Mouse (Mus musculus): Measurements from ENCODE around the gene Cxcl15. TPM values are rescaled to one million over a fixed set of nuclear protein-coding genes. Genes with fewer than 3 reads are reported as not detected.

The Cxcl15 gene
- polyA plus RNA-seq, 1 experiment, result not detected

GRCm38 (mm10) chr5:90763912-90764665, 30.2 kb upstream of the Cxcl15 start:
- no peak overlapping the region for H3K4me3 ChIP-seq (ENCODE audit: insufficient read depth, low read depth, low read length)
- H3K27me3 ChIP-seq (replicated peaks; ENCODE audit: control insufficient read depth, insufficient read depth, low read length), result no peaks in the 10 kb centered on the region
- TF ChIP-seq POLR2A (IDR thresholded peaks at IDR 0.05; ENCODE audit: low read depth, low read length) (no peak), CTCF (conservative IDR thresholded peaks at IDR 0.05; ENCODE audit: insufficient read depth, insufficient read length, low read depth, low read length) (no peak)
- no peak overlapping the region for H3K27ac ChIP-seq (ENCODE audit: insufficient read depth, low read depth, low read length)
- peaks cover 2% of the 10 kb centered on the region; the same call in 1 of the 2 replicates for H3K4me1 ChIP-seq (ENCODE audit: control insufficient read depth, insufficient read depth, low read length)
- DNase-seq, result no peak
- no peaks in the 10 kb centered on the region for H3K36me3 ChIP-seq (ENCODE audit: control insufficient read depth, insufficient read depth, low read length)
- 85% methylated on average over 12 of the region's 12 CpGs for WGBS

GRCm38 (mm10) chr5:90765821-90766606, 28.3 kb upstream of the Cxcl15 start:
- WGBS, result 53% methylated on average over 8 of the region's 8 CpGs
- TF ChIP-seq CTCF (conservative IDR thresholded peaks at IDR 0.05; ENCODE audit: insufficient read depth, insufficient read length, low read depth, low read length), result no peak
- no peak for TF ChIP-seq POLR2A (IDR thresholded peaks at IDR 0.05; ENCODE audit: low read depth, low read length)
- Histone ChIP-seq H3K36me3 (ENCODE audit: control insufficient read depth, insufficient read depth, low read length) (no peaks in the 10 kb centered on the region), H3K27me3 (replicated peaks; ENCODE audit: control insufficient read depth, insufficient read depth, low read length) (no peaks in the 10 kb centered on the region), H3K4me3 (ENCODE audit: insufficient read depth, low read depth, low read length) (no peak overlapping the region), H3K4me1 (ENCODE audit: control insufficient read depth, insufficient read depth, low read length) (no peaks in the 10 kb centered on the region), H3K27ac (ENCODE audit: insufficient read depth, low read depth, low read length) (no peak overlapping the region)
- DNase-seq, result no peak

DNA sequence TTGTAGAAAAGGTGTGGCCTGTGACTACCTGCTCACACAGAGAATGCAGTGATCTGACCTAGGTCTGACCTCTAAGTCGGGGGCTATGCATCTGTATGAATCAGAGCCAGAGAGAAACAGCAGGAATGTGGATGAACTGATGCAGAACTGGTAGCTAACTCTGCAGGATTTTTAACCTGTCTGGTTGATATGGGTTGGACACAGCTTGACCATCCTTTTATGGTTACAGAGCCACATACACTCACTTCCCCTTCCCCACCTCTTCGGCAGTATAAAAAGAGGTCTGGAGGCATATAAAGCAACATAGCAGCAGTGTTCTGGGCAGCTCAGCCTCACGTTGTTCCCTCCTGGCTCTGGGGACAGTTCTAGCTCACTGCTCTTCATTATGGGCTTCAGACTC, 26.1 kb upstream of the Cxcl15 start, which contains the start of gene Ppbp:
TSS of gene Ppbp (plus strand) at position 301 of the 400 bp plus-strand sequence.
- Histone ChIP-seq H3K27me3 (replicated peaks; ENCODE audit: control insufficient read depth, insufficient read depth, low read length) (no peaks in the 10 kb centered on the region), H3K27ac (ENCODE audit: insufficient read depth, low read depth, low read length) (no peak within 1 kb of the TSS), H3K36me3 (ENCODE audit: control insufficient read depth, insufficient read depth, low read length) (no peaks in the 10 kb centered on the region), H3K4me3 (ENCODE audit: insufficient read depth, low read depth, low read length) (no peak within 1 kb of the TSS), H3K4me1 (ENCODE audit: control insufficient read depth, insufficient read depth, low read length) (no peaks in the 10 kb centered on the region)
- 48% methylated on average over 3 of the region's 3 CpGs for WGBS
- DNase-seq, result no peak
- no peak for TF ChIP-seq POLR2A (IDR thresholded peaks at IDR 0.05; ENCODE audit: low read depth, low read length)
- no peak for TF ChIP-seq CTCF (conservative IDR thresholded peaks at IDR 0.05; ENCODE audit: insufficient read depth, insufficient read length, low read depth, low read length)

DNA sequence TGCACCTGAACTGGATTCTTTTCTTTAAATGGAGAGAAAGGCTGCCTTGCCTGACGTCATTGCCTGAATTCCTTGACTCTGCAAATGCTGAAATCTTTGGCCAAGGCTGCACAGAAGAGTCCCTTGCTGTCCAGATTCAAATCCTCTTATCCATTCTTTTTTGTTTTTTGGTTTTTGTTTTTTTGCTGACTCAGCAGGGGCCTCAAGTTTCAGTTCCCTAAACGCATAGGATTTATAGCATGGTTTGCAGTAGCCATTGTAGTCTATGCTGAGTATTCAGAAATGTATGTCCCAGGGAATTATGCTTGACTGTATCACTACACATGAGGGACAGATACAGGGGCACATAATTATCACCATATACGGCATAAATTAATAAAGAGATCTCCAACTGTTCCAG, 23.0 kb upstream of the Cxcl15 start:
- no peak for TF ChIP-seq CTCF (conservative IDR thresholded peaks at IDR 0.05; ENCODE audit: insufficient read depth, insufficient read length, low read depth, low read length)
- no peak for TF ChIP-seq POLR2A (IDR thresholded peaks at IDR 0.05; ENCODE audit: low read depth, low read length)
- DNase-seq, result no peak
- Histone ChIP-seq H3K4me1 (ENCODE audit: control insufficient read depth, insufficient read depth, low read length) (no peaks in the 10 kb centered on the region), H3K27me3 (replicated peaks; ENCODE audit: control insufficient read depth, insufficient read depth, low read length) (no peaks in the 10 kb centered on the region), H3K4me3 (ENCODE audit: insufficient read depth, low read depth, low read length) (no peak overlapping the region), H3K27ac (ENCODE audit: insufficient read depth, low read depth, low read length) (no peak overlapping the region), H3K36me3 (ENCODE audit: control insufficient read depth, insufficient read depth, low read length) (no peaks in the 10 kb centered on the region)
- 72% methylated on average over 3 of the region's 3 CpGs for WGBS

GRCm38 (mm10) chr5:90771880-90772653, 22.3 kb upstream of the Cxcl15 start, which contains the start of gene Pf4:
Gene Pf4 (plus strand): TSS chr5:90772435.
- 60% methylated on average over 16 of the region's 16 CpGs for WGBS
- TF ChIP-seq POLR2A (IDR thresholded peaks at IDR 0.05; ENCODE audit: low read depth, low read length) (no peak), CTCF (conservative IDR thresholded peaks at IDR 0.05; ENCODE audit: insufficient read depth, insufficient read length, low read depth, low read length) (no peak)
- H3K27me3 ChIP-seq (replicated peaks; ENCODE audit: control insufficient read depth, insufficient read depth, low read length), result no peaks in the 10 kb centered on the region

DNA sequence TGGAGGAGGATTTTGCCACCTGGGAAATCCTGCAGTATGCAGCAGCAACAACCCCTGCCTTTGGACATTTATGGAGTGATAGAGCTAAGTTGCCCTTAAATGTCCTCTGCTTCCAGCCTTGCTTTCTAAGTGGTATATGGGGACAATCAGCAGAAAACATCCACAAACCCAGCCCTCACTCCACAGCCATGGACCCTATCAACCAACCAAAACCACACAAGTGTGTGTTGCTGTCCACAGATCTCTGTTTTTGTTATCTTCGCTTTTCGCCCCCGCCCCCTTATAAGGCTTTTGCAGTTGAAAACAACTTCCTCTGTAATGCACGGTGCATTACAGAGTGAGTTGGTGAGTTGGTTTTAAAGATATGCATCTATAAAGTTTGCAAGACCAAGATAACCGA, 18.8 kb upstream of the Cxcl15 start:
- H3K4me1 ChIP-seq (ENCODE audit: control insufficient read depth, insufficient read depth, low read length), result no peaks in the 10 kb centered on the region
- H3K27ac ChIP-seq (ENCODE audit: insufficient read depth, low read depth, low read length), result no peak overlapping the region
- WGBS, result 92% methylated on average over 5 of the region's 5 CpGs
- H3K36me3 ChIP-seq (ENCODE audit: control insufficient read depth, insufficient read depth, low read length), result no peaks in the 10 kb centered on the region
- DNase-seq, result no peak
- no peak overlapping the region for H3K4me3 ChIP-seq (ENCODE audit: insufficient read depth, low read depth, low read length)
- no peaks in the 10 kb centered on the region for H3K27me3 ChIP-seq (replicated peaks; ENCODE audit: control insufficient read depth, insufficient read depth, low read length)
- TF ChIP-seq POLR2A (IDR thresholded peaks at IDR 0.05; ENCODE audit: low read depth, low read length) (no peak), CTCF (conservative IDR thresholded peaks at IDR 0.05; ENCODE audit: insufficient read depth, insufficient read length, low read depth, low read length) (no peak)

More at GRCm38 (mm10) chr5:90771880-90772653, 22.3 kb upstream of the Cxcl15 start, which contains the start of gene Pf4:
- Histone ChIP-seq H3K4me1 (ENCODE audit: control insufficient read depth, insufficient read depth, low read length) (no peaks in the 10 kb centered on the region), H3K4me3 (ENCODE audit: insufficient read depth, low read depth, low read length) (no peak within 1 kb of the TSS), H3K36me3 (ENCODE audit: control insufficient read depth, insufficient read depth, low read length) (no peaks in the 10 kb centered on the region), H3K27ac (ENCODE audit: insufficient read depth, low read depth, low read length) (no peak within 1 kb of the TSS)
- DNase-seq, result peak; percentile 80
